Mouse (Mus musculus) brain, embryonic 18.5 days (tissue): ENCODE data around the gene Rora.

ENCODE experiments used
- DNase-seq: peaks from one replicate; pipeline ENCODE4 v3.0.0-alpha.2; 2012; ENCODE audit warnings: low read depth, low spot score

Rora gene

GRCm38 (mm10) chr9:69306734-69307528 lies 653.3 kb downstream of the Rora start:
- no peak for DNase-seq

GRCm38 (mm10) chr9:69307974-69308373 lies 654.4 kb downstream of the Rora start:
- DNase-seq = no peak

GRCm38 (mm10) chr9:69310524-69310923 lies 656.9 kb downstream of the Rora start:
- DNase-seq = no peak

- no peak for DNase-seq
Observed at GRCm38 (mm10) chr9:69313297-69313696, 659.7 kb downstream of the Rora start.

- no peak for DNase-seq
Observed at GRCm38 (mm10) chr9:69314451-69315210, 661.0 kb downstream of the Rora start.

GRCm38 (mm10) chr9:69317527-69318115 lies 664.0 kb downstream of the Rora start:
- no peak for DNase-seq

GRCm38 (mm10) chr9:69319434-69319833 lies 665.8 kb downstream of the Rora start:
- DNase-seq = no peak

- DNase-seq = no peak
Observed at GRCm38 (mm10) chr9:69319913-69320634, 666.5 kb downstream of the Rora start.

- DNase-seq = no peak
Observed at GRCm38 (mm10) chr9:69320635-69321027, 667.0 kb downstream of the Rora start.

- no peak for DNase-seq
Observed at GRCm38 (mm10) chr9:69321956-69322355, 668.4 kb downstream of the Rora start.

GRCm38 (mm10) chr9:69323831-69324230 lies 670.2 kb downstream of the Rora start:
- no peak for DNase-seq

- no peak for DNase-seq
Observed at GRCm38 (mm10) chr9:69327077-69327476, 673.5 kb downstream of the Rora start.

GRCm38 (mm10) chr9:69327591-69327990 lies 674.0 kb downstream of the Rora start:
- no peak for DNase-seq

GRCm38 (mm10) chr9:69331790-69332189 lies 678.2 kb downstream of the Rora start:
- DNase-seq = no peak

GRCm38 (mm10) chr9:69332802-69333568 lies 679.4 kb downstream of the Rora start:
- DNase-seq = no peak

GRCm38 (mm10) chr9:69333654-69334053 lies 680.1 kb downstream of the Rora start:
- DNase-seq = no peak

GRCm38 (mm10) chr9:69334106-69334505 lies 680.5 kb downstream of the Rora start:
- no peak for DNase-seq

GRCm38 (mm10) chr9:69336063-69336462 lies 682.5 kb downstream of the Rora start:
- no peak for DNase-seq

- no peak for DNase-seq
Observed at GRCm38 (mm10) chr9:69339199-69339598, 685.6 kb downstream of the Rora start.

- no peak for DNase-seq
Observed at GRCm38 (mm10) chr9:69339829-69340228, 686.2 kb downstream of the Rora start.

GRCm38 (mm10) chr9:69340421-69340820 lies 686.8 kb downstream of the Rora start:
- DNase-seq = no peak
